Mouse (Mus musculus) lung, postnatal 36 days (tissue): Measurements from ENCODE around the gene Ccr7.

Experiments
- DNase-seq: peaks from one replicate; pipeline ENCODE4 v3.0.0; 2022; ENCODE audit warnings: mixed read lengths

The Ccr7 gene

DNA sequence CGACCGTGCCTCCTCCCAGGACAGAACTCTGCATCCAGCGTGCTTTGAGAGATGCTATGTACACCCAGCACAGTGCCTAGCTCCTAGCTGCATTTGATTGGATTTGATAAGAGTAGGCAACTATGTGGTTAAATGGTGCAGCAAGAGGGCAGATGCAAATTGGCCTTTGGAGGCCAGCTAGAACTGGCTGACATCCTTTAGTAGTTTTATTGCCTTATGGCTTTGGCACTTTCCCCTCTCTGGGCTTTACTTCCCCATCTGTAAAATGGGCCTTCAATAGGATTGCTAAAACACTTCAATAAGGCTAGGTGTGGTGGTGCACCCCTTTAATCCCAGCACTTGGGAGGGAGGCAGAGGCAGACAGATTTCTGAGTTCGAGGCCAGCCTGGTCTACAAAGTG lies 17.9 kb downstream of the Ccr7 start:
- no peak for DNase-seq

DNA sequence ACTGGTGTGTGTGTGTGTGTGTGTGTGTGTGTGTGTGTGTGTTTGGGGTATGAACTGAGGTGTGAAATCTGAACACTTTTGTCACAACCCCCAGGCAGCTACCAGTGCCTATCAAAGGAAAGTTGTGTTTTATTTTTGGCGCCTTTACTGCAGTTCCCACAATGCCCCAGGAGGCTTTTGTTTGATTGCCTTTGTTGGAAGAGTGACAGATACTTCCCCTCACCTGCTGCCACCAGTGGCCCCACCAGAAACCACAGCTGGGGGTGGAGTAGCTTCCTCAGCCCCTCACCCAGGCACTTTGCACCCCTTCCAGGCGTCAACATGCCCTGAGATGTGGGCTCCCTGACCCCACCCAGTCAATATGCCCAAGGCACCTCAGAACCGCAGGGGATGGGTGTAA lies 18.5 kb downstream of the Ccr7 start:
- DNase-seq = peak; percentile 39

DNA sequence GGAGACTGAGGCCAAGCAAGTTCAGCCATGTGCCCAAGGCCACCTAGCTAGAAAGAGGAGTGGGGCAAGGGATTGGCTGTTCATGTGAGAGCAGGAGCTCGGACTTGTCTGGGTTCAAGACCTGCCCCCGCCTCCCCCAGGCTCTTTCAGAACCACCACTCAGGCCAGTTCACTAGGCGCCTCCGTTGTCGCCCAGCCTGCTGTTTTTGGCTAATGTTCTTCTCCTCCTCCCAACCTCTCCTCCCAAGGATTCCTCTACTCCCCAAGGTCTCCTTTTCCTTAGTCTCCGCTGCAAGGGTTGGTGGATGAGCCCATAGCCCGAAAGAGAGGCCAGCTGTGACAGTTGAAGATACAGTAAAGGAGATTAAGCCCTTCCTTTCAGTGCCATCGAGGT lies 19.8 kb downstream of the Ccr7 start:
- DNase-seq = no peak

DNA sequence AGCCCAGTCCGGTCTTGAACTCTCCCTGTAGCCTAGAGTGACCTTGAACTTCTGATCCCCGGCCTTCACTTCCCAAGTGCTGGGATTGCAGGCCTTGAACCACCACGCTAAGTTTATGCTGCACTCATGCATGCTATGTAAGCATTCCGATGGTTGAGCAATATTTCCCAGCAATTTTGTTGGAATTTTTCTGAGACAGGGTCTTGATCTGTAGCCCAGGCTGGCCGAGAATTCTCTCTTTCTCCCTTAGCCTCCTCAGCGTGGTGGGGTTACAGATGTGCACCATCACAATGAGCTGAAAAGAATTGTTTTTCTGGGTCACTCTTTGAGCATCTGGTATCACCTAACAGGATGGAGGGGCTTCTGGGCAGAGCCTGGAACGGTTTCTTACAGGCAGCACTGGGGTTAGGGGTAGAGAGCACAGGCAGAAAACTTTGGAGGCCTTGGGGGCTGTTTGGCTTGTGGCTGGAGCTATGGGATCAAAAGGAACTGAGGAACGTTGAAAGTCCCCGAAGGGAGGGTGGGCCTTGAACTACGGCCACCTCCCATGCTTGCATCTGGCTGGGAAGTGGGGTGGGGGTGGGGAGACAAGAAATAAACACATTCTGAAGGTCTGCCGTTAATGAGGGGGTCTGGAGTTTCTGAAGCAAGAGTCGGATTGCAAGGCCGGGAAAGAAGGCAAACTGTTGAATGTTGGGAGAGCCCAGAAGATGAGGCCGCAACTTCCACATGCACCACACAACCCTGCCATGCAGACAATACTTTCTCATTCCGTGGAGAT lies 20.4 kb downstream of the Ccr7 start:
- DNase-seq = no peak

DNA sequence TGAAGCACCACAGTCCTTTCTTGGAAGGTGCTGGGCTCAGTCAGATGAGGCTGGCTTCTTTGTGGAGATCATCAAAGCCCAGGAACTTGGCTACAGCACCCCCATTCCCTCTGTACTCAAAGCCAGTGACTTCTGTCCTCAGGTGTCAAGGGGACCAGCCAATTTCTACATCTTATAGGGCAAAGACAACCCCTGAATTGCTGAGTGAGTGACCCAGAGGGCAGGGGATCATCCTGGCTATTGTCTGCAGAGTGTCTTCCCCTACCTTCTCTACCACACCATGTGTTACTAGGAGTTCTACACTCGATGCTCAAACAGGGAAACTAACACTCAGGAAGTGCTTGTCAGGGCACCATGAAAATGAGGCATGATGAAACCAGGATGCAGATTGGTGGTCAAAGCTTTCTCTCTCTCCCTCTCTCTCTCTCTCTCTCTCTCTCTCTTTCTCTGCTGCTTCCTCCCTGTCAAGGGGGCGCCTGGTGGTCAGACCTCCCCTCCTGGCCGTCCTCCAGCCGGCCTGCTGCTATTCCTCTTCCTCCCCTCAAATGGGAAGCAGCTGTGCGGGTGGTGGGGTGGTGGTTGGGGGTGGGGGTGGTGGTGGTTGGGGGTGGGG lies 21.5 kb downstream of the Ccr7 start:
- no peak for DNase-seq

DNA sequence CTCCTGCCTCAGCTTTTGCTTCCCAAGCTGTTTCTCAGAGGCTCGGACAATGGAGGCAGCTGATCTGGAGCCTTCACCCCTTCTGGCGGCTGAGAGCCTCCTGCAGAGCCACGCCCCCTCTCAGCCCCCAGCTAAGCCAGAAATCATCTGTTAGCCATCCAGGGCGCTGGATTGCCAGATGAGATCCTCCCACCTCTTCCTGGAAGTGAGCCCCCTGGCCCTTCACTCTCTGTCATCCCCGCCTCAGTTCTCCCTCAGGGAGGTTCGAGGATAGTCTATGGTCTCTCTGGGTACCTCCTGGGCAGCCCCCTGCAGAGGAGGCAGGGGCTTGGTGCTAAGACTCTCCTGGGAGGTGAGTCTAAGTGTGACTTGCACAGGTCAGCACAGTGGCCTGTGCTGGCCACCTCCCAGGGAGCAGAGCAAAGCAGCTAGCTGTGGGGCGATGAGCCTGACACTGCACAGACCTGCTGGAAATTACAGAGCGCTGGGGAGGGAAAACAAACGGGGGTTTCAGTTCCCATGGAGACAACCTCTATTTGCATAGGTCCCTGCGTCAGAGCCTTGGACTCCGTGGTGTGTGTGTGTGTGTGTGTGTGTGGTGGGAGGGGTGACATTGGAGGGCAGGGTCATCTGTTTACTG lies 22.7 kb downstream of the Ccr7 start:
- DNase-seq = peak; percentile 41

DNA sequence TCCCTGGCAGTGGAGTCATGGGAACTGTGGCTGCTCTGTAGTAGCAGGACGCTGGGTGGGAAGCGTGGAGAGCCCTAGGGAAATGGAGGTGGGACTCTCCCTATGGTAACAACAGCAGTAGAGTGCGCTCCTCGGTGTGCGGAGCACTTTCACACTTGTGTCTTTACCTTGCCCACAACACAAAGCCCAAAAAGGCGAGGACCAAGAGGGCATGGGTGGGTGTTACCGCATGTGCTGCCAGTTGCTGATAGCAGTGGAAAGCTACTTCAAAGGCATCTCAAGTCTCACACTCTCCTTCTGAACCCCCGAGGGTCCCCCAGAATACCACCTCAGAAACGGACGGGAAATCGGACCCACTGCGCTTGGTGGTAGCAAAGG lies 23.4 kb downstream of the Ccr7 start:
- no peak for DNase-seq

DNA sequence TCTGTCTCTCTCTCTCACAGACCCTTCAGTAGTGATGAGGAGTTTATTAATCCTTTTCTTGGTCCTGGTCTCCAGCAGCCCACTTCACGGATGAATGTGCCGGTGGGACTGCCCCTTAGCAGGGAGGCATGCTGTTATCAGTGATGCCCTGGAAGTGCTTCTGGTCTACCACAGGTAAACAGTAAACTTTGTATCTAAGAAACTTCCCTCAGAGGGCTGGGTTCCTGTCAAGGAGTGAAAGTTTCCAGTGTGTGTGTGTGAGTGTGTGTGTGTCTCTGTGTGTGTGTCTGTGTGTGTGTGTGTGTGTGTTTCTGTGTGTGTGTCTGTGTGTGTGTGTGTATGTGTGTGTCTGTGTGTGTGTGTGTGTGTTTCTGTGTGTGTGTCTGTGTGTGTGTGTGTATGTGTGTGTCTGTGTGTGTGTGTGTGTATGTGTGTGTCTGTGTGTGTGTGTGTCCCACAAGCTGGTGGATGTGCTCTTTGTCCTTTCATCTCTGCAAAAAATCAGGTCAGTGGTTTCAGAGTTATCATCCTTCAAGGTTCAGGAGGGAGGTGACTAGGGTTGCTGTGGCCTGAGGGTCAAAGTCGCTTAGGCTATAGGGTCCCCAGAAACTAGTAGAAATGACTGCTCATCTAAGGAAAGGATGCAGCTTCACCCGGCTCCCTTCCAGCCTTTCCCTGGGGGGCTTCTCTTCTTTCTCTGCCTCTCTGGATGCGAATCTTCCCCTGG lies 24.0 kb downstream of the Ccr7 start:
- no peak for DNase-seq

DNA sequence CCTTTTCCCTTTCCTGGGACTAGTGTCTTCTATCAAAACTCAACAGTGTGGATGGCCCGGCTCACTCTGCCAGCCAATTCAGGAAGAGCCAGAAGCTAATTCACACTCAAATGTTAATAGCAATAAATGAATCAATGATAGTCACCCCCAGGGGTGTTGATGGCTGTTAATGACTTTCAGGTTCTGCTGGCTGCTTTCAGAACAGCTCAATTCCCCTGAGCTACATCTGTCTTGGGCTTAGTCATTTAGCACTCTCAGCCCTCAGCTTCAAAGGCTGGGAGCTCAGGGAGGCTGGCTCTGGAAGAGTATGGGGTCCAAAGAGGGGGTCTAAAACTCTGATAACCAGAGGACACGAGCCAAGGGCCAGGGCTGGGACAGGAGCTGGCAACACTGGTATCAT lies 25.6 kb downstream of the Ccr7 start:
- no peak for DNase-seq

DNA sequence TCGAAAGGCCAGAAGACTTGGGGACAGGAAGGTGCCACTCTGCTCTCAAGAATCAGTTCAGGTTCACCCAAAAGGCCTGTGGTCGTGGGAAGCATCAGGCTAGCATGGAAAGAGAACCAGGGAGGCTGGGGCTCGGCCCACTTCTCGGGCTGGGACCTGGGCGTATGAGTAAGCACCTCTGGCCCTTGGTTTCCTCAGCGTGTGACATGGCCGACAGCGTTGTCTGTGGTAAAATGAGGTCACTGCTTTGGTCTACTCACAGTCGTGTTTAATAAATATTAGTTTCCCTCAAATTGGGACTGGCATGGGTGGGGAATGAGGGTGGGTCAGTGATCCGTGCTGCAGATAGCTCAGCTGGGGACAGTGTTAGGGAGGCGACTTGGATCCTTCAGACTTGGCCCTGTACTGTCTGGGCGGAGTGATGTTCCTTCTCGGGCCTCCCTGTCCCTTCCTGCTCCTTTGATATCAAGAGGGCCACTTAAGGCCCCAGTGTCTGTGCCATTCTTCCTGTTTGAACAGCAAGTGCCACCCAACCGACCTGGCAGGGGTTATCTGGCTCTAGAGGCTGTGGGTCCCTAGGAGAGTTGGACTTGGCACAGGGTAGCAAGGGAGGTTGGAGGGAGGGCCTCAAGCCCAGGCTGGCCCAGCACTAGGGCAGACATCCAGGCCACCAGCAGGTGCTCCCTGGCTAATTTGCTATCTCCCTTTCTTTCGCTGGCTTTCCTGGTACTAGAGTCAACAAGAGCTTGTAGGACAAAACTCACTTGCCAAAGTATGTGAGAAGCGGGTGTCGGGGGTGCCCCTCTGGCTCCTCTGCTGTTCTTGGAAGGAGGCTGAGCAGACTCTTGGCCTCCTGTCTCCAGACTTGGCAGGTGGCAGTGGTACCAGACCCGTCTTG lies 26.8 kb downstream of the Ccr7 start:
- peak; percentile 87 for DNase-seq

DNA sequence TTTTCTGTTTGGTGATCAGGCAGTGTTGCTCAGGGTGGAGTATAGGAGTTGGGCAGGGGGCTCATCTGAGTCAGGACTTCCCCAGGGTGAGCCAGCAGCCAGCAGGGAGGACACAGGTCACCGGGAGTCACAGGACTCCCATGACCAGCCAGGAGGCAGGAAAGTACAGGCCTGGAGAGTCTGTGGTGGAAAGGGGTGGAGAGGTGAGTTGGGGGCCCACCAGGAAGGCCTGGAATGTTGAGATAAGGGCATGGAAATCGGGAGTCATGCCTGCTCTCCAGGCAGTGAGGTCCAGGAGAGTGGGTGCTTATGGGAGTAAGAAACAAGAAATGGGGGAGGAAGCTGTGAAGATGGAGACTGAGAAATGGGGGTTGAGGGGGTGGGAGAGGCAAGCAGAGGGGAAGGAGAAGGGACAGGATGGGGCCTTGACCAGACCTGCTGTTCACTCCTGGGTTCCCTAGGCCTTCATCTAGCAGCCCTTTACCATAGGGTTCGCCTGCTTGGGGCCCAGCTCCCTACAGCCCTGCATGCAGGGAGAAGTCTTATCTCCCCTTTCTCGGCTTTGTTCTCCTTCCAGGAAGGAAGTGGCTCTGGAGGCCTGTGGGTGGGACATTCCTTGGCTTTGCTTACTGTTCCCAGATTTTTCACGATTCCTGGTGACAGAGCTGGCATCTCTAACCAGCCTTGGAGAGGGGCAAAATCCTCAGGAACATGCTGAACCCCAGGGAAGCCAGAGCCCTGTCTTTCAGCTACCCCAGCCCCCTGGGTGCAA lies 28.2 kb downstream of the Ccr7 start:
- peak; percentile 79 for DNase-seq

DNA sequence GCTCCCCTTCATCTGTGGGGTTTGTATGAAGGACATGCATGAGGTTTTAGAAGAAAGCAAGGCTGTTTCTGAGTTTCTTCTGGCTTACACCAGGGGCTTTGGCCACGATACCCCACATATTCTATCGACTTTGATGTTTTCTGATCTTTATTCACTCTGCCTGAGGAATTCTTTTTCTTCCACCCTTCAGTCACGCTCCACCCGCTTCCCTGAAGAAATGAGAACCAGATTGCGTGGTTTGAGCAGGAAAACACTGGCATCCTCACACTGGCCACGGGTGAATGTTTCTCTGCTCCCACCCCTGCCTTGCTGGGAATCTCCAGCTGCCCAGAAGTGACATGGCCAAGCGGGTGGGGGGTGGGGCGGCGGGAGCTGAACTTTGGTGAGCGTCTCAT lies 30.2 kb downstream of the Ccr7 start:
- no peak for DNase-seq

DNA sequence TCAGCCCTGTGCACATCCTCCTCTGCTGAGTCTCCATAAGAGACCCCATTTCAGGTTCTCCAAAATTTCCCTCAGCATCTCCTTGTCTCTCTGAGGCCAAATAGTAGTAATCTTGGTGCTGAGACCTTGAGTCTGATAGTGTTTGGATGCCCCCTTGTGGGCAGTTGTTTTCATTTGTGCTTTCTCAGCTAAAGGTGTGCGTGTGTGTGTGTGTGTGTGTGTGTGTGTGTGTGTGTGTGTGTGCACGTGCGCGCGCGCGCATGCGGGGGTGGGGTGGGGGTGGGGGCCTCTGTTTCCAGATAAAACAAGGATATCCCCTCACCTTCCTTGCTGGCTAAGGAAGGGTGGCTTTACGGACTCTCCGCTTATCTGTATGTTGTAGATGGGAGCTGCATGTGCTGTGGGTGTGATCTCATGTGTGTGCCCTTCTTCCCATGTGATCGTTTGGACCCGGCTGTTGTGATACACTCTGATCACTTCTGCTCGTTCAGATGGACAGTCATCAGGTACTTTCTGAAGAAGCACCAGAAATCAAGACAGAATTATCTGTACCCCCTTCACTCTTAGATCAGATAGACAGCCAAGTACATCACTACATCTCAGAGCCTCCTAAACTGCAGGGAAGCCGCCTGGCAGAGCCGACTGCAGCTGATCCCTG lies 30.8 kb downstream of the Ccr7 start:
- peak; percentile 92 for DNase-seq

DNA sequence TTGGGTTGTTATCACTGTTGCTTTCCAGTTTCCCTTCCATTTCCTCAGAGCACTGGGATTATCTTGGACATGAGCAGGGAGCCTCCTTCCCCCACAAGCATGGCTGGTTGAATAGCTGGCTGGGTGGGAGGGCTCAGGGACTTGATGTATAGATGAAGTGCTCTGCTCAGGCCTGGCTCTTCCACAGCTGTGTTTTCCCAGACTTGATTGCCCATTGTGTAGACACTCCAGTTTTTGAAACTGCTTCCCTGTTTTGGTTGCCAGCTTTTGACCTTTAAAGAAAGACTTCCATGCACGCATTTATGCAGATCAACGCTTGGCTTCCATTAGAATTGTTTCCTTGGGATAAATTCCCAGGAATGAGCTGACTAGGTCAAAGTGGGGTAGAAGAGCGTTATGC lies 32.2 kb downstream of the Ccr7 start:
- DNase-seq = no peak

DNA sequence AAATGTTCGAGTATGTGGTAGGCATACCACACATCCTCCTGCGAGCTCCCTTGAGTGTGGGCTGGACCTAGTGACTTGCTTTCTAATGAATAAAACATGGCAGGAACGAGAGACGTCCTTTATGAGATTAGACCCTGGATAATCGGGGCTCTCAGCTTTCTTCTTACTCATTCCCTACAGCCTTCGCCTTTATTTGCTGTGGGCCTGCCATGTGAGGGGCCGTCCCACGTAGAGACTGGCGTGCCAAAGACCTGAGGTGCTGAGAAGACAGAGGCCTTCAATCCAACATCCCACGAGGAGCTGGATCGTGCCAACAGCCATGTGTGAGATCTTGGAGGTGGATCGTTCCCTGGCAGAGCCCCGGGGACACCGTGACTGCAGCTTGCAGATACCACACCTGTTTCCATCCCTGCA lies 33.7 kb downstream of the Ccr7 start:
- DNase-seq = no peak

DNA sequence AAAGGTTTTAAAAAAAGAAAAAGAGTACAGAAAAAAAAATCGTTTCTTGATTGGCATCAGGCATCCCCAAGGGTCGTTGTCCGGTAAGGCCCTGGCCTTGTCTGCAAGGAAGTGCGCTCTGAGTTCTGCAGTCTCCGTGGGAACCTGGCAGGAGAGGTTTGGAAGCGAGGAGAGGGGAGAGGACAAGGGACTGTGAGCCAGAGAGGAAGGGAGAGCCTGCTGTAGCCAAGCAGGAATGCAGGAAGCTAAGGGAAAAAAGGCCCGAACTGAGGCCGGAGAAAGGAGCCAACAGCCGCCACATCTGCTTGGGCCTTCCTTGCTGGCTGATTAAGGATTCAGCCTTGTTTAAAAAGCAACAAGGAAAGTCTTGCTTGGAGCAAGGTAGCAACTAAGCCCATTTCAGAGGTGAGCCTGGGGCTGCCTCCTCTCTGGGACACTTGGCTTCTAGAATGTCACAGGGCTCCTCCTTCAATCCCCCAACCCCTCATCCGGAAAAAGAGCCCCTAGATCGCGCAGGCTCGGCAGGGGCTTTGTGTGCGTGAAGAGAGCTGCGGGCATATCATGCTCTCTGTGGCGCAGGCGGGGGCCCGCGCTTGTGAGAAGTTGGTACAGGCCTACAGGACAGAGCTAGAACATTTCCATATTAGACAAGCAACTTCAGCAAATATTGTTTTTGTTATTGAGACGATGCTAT lies 34.2 kb downstream of the Ccr7 start:
- no peak for DNase-seq

DNA sequence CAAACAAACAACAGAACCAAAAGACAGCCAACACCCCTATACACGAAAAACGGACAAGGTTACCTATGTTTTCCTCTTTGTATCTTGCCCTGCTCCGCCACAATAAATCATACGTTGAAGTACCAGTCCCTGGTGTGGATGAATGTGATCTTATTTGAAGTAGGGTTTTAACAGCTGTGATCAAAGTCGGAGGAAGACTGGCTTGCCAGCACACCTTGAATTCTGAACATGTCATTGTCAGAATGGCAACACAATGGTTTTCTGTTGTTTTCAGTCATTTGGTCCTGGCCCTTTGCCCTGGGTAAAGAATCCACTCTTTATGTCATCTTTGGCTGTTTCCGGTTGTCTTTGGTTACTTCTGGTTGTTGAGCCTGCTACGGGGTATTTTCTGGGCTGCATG lies 35.9 kb downstream of the Ccr7 start:
- no peak for DNase-seq

DNA sequence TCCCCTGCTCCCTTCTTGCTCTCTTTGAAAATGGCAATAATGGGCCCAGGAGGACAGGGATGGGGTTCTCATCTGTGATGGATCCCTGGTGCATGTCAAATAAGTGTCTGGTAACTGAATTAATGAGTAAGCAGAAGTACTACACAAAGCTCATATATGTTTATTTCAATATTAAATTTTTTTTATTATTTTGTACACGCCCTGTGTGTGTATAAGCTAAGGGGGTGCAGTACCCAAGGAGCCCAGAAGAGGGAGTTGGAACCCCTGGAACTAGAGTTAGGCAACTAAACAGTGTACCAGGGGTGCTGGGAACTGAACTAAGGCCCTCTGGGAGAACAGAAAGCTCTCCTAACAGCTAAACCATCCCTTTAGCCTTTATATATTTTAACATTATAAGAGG lies 36.5 kb downstream of the Ccr7 start:
- no peak for DNase-seq

DNA sequence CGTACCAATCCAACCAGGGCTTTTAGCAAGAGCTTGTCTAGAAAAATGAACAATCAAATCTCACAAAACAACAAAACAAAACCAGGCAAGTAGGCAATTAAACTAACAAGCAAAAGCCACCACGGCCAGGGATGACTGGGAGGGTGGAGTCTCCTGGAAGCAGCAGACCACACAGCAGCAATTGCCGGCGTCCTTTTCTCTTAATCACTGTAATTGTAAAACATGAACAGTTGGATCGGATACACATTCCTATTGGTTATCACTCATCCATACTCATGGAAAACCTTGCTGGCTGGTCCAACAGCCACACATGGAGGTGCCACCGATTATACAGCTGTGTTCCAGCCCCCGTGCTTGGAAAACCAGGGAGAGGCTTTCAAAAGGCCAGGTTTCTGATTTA lies 37.0 kb downstream of the Ccr7 start:
- DNase-seq = no peak

DNA sequence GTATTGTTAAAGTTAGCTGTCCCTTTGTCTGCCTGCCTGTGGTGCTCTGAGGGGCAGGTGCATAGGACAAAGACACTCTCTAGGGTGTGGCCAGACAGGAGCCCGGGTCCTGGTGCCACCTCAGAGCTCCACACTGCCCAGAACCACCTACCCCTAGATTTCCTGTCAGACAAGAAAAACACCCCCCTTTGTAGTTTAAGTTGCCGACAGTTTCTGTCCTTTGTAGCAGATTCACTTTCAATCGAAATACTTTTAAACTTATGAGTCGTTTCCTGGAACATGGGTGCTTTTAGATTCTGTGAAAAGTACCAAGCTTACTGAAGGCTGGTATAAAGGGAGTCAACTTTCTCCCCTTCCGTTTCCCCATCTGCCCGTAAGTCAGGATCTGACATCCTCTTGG lies 38.9 kb downstream of the Ccr7 start:
- DNase-seq = no peak

DNA sequence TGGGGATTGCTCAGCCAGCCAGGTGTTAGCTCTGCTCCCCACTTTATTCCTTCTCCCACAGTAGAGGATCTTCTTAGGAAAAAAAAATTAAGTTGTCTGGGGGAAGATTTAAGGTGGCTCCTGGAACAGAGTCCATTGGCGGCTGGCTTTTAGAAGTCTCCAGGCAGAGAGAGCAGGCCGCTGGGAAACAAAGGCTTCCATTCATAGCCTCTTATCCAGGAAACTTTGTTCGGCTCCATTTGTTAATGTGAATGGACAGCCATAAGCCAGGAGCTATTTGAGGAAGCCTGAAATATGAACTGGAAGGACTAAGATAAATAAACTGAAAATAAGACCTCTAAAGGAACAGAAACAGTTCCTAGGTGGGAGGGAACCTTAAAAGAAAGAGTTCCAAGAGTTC lies 41.8 kb downstream of the Ccr7 start:
- no peak for DNase-seq
